Mouse (Mus musculus): ENCODE results near the gene Armh4. TPM values are rescaled to one million over a fixed set of nuclear protein-coding genes. Genes with fewer than 3 reads are reported as not detected.
"Not testable (repeated sequence)": the region's sequence is repeated elsewhere in the genome, so short reads cannot be mapped to it uniquely, and the experiment has no call there.

Gene Armh4
- 0.86 and 0.97 TPM in 2 replicates for total RNA-seq (2021)
- long read RNA-seq, full-length matches to known transcripts: 1 of 1 reads
- long read RNA-seq, partial matches to known transcripts: 0 of 1 reads
- long read RNA-seq, other reads (novel, unspliced or antisense): 0 of 1 reads

GRCm38 (mm10) chr14:49782715-49783531 lies at the start of gene Armh4:
TSS of gene Armh4 (minus strand) at chr14:49783383.
- peak; percentile 48 for DNase-seq

- no peak for DNase-seq
These were observed 46.3 kb upstream of the Armh4 start for GRCm38 (mm10) chr14:49829192-49830171.

GRCm38 (mm10) chr14:49819721-49820440 lies 36.7 kb upstream of the Armh4 start:
- not testable (repeated sequence) for DNase-seq

- DNase-seq: not testable (repeated sequence)
These were observed 35.6 kb upstream of the Armh4 start for GRCm38 (mm10) chr14:49818713-49819208.

GRCm38 (mm10) chr14:49812966-49813365 lies 29.8 kb upstream of the Armh4 start:
- not testable (repeated sequence) for DNase-seq

GRCm38 (mm10) chr14:49805051-49805450 lies 21.9 kb upstream of the Armh4 start:
- DNase-seq: not testable (repeated sequence)

GRCm38 (mm10) chr14:49801444-49801843 lies 18.3 kb upstream of the Armh4 start:
- DNase-seq: no peak

- no peak for DNase-seq
These were observed 10.8 kb upstream of the Armh4 start for GRCm38 (mm10) chr14:49793948-49794347.

GRCm38 (mm10) chr14:49790542-49790941 lies 7.4 kb upstream of the Armh4 start:
- no peak for DNase-seq

GRCm38 (mm10) chr14:49785793-49786192 lies 2.6 kb upstream of the Armh4 start:
- DNase-seq: peak; percentile 52

- no peak for DNase-seq
These were observed 683 bp upstream of the Armh4 start for GRCm38 (mm10) chr14:49783866-49784265.

- no peak for DNase-seq
These were observed 2.8 kb downstream of the Armh4 start for GRCm38 (mm10) chr14:49780416-49780815.

GRCm38 (mm10) chr14:49777539-49777938 lies 5.6 kb downstream of the Armh4 start:
- not testable (repeated sequence) for DNase-seq

- no peak for DNase-seq
These were observed 11.4 kb downstream of the Armh4 start for GRCm38 (mm10) chr14:49771746-49772145.

- DNase-seq: no peak
These were observed 16.6 kb downstream of the Armh4 start for GRCm38 (mm10) chr14:49766601-49767000.

GRCm38 (mm10) chr14:49755845-49756244 lies 27.3 kb downstream of the Armh4 start:
- DNase-seq: no peak

GRCm38 (mm10) chr14:49752614-49753013 lies 30.6 kb downstream of the Armh4 start:
- no peak for DNase-seq

- DNase-seq: no peak
These were observed 37.3 kb downstream of the Armh4 start for GRCm38 (mm10) chr14:49745874-49746273.

- DNase-seq: no peak
These were observed 39.1 kb downstream of the Armh4 start for GRCm38 (mm10) chr14:49743946-49744526.

GRCm38 (mm10) chr14:49739328-49739727 lies 43.9 kb downstream of the Armh4 start:
- DNase-seq: no peak

- DNase-seq: no peak
These were observed 44.6 kb downstream of the Armh4 start for GRCm38 (mm10) chr14:49738441-49739088.

Measured in adrenal gland, postnatal 25 days (tissue).